Mouse (Mus musculus) cortical plate, adult 2 months (tissue): Measurements from ENCODE around the gene Tuba1b.

Experiments
- CTCF ChIP-seq: fragments of 200-500 bp; IDR thresholded peaks from 2 replicates; pipeline ENCODE4 v1.5.1; 2011; ENCODE audit warnings: mild to moderate bottlenecking, control low read depth, low read length; ENCODE audit not compliant: insufficient read depth; ENCODE audit errors: extremely low read depth
- POLR2A ChIP-seq: fragments of 200-500 bp; IDR thresholded peaks from 2 replicates; pipeline ENCODE4 v1.6.1; 2011; ENCODE audit warnings: mild to moderate bottlenecking, low read length, control low read depth; ENCODE audit not compliant: insufficient read depth; ENCODE audit errors: extremely low read depth

- TF ChIP-seq POLR2A (no peak), CTCF (no peak)
These were observed 13.5 kb upstream of the Tuba1b start for GRCm38 (mm10) chr15:98947884-98948283.
